Mouse (Mus musculus): ENCODE data around the gene Podxl. TPM values are rescaled to one million over a fixed set of nuclear protein-coding genes. Genes with fewer than 3 reads are reported as not detected.

Podxl gene
- polyA plus RNA-seq, 1 experiment from 2014 or later: 26.0 TPM

- H3K9ac ChIP-seq (ENCODE audit: low read depth, low read length): no peak overlapping the region
- H3K27me3 ChIP-seq (ENCODE audit: control insufficient read depth, insufficient read depth, low read length): no peaks in the 10 kb centered on the region
- H3K4me3 ChIP-seq (ENCODE audit: low read depth, low read length): no peak overlapping the region
- no peak overlapping the region for H3K27ac ChIP-seq (ENCODE audit: low read depth, low read length)
- no peaks in the 10 kb centered on the region for H3K9me3 ChIP-seq (replicated peaks; ENCODE audit: control insufficient read depth, low read length)
- no peak overlapping the region for H3K4me2 ChIP-seq
- peaks cover 38% of the 10 kb centered on the region for H3K4me1 ChIP-seq (ENCODE audit: control insufficient read depth, insufficient read depth, low read length)
- ATAC-seq (replicated peaks; ENCODE audit: insufficient number of reproducible peaks, low FRiP score, low TSS enrichment): no peak
- no peaks in the 10 kb centered on the region for H3K36me3 ChIP-seq (ENCODE audit: control insufficient read depth, insufficient read depth, low read length)
- WGBS (ENCODE audit: insufficient replicate concordance): 66% methylated on average over 2 of the region's 2 CpGs
These were observed 22.3 kb upstream of the Podxl start for GRCm38 (mm10) chr6:31586127-31586526.

GRCm38 (mm10) chr6:31576151-31576550 is 12.4 kb upstream of the Podxl start:
- Histone ChIP-seq H3K9me3 (replicated peaks; ENCODE audit: control insufficient read depth, low read length) (no peaks in the 10 kb centered on the region), H3K27ac (ENCODE audit: low read depth, low read length) (no peak overlapping the region), H3K27me3 (ENCODE audit: control insufficient read depth, insufficient read depth, low read length) (no peaks in the 10 kb centered on the region), H3K4me2 (no peak overlapping the region), H3K9ac (ENCODE audit: low read depth, low read length) (no peak overlapping the region), H3K4me3 (ENCODE audit: low read depth, low read length) (no peak overlapping the region), H3K36me3 (ENCODE audit: control insufficient read depth, insufficient read depth, low read length) (no peaks in the 10 kb centered on the region), H3K4me1 (ENCODE audit: control insufficient read depth, insufficient read depth, low read length) (no peaks in the 10 kb centered on the region)
- WGBS (ENCODE audit: insufficient replicate concordance): 88% methylated on average over 9 of the region's 9 CpGs
- ATAC-seq (replicated peaks; ENCODE audit: insufficient number of reproducible peaks, low FRiP score, low TSS enrichment): no peak

- Histone ChIP-seq H3K4me2 (no peak overlapping the region), H3K36me3 (ENCODE audit: control insufficient read depth, insufficient read depth, low read length) (no peaks in the 10 kb centered on the region), H3K4me3 (ENCODE audit: low read depth, low read length) (no peak overlapping the region), H3K27me3 (ENCODE audit: control insufficient read depth, insufficient read depth, low read length) (no peaks in the 10 kb centered on the region), H3K9me3 (replicated peaks; ENCODE audit: control insufficient read depth, low read length) (no peaks in the 10 kb centered on the region), H3K4me1 (ENCODE audit: control insufficient read depth, insufficient read depth, low read length) (no peaks in the 10 kb centered on the region), H3K9ac (ENCODE audit: low read depth, low read length) (no peak overlapping the region), H3K27ac (ENCODE audit: low read depth, low read length) (no peak overlapping the region)
- no peak for ATAC-seq (replicated peaks; ENCODE audit: insufficient number of reproducible peaks, low FRiP score, low TSS enrichment)
- WGBS (ENCODE audit: insufficient replicate concordance): 34% methylated on average over 4 of the region's 4 CpGs
These were observed 11.3 kb upstream of the Podxl start for GRCm38 (mm10) chr6:31575063-31575462.

GRCm38 (mm10) chr6:31571459-31571858 is 7.7 kb upstream of the Podxl start:
- no peaks in the 10 kb centered on the region for H3K36me3 ChIP-seq (ENCODE audit: control insufficient read depth, insufficient read depth, low read length)
- whole genome bisulfite sequencing (ENCODE audit: insufficient replicate concordance): 67% methylated on average over 3 of the region's 3 CpGs
- H3K9ac ChIP-seq (ENCODE audit: low read depth, low read length): no peak overlapping the region
- H3K4me1 ChIP-seq (ENCODE audit: control insufficient read depth, insufficient read depth, low read length): peaks cover 6% of the 10 kb centered on the region
- H3K4me2 ChIP-seq: no peak overlapping the region
- no peak for ATAC-seq (replicated peaks; ENCODE audit: insufficient number of reproducible peaks, low FRiP score, low TSS enrichment)
- H3K9me3 ChIP-seq (replicated peaks; ENCODE audit: control insufficient read depth, low read length): no peaks in the 10 kb centered on the region
- no peaks in the 10 kb centered on the region for H3K27me3 ChIP-seq (ENCODE audit: control insufficient read depth, insufficient read depth, low read length)
- no peak overlapping the region for H3K27ac ChIP-seq (ENCODE audit: low read depth, low read length)
- no peak overlapping the region for H3K4me3 ChIP-seq (ENCODE audit: low read depth, low read length)

GRCm38 (mm10) chr6:31568070-31568595 is 4.4 kb upstream of the Podxl start:
- Histone ChIP-seq H3K9me3 (replicated peaks; ENCODE audit: control insufficient read depth, low read length) (no peaks in the 10 kb centered on the region), H3K4me1 (ENCODE audit: control insufficient read depth, insufficient read depth, low read length) (peaks cover 10% of the 10 kb centered on the region), H3K9ac (ENCODE audit: low read depth, low read length) (no peak overlapping the region), H3K4me3 (ENCODE audit: low read depth, low read length) (no peak overlapping the region), H3K27me3 (ENCODE audit: control insufficient read depth, insufficient read depth, low read length) (no peaks in the 10 kb centered on the region), H3K27ac (ENCODE audit: low read depth, low read length) (no peak overlapping the region), H3K4me2 (no peak overlapping the region), H3K36me3 (ENCODE audit: control insufficient read depth, insufficient read depth, low read length) (no peaks in the 10 kb centered on the region)
- 31% methylated on average over 7 of the region's 7 CpGs for WGBS (ENCODE audit: insufficient replicate concordance)
- ATAC-seq (replicated peaks; ENCODE audit: insufficient number of reproducible peaks, low FRiP score, low TSS enrichment): no peak

GRCm38 (mm10) chr6:31567200-31567599 is 3.4 kb upstream of the Podxl start:
- Histone ChIP-seq H3K27ac (ENCODE audit: low read depth, low read length) (no peak overlapping the region), H3K9me3 (replicated peaks; ENCODE audit: control insufficient read depth, low read length) (no peaks in the 10 kb centered on the region), H3K27me3 (ENCODE audit: control insufficient read depth, insufficient read depth, low read length) (no peaks in the 10 kb centered on the region), H3K4me1 (ENCODE audit: control insufficient read depth, insufficient read depth, low read length) (peaks cover 10% of the 10 kb centered on the region), H3K36me3 (ENCODE audit: control insufficient read depth, insufficient read depth, low read length) (no peaks in the 10 kb centered on the region), H3K9ac (ENCODE audit: low read depth, low read length) (no peak overlapping the region), H3K4me3 (ENCODE audit: low read depth, low read length) (no peak overlapping the region), H3K4me2 (no peak overlapping the region)
- 45% methylated on average over 7 of the region's 7 CpGs for WGBS (ENCODE audit: insufficient replicate concordance)
- ATAC-seq (replicated peaks; ENCODE audit: insufficient number of reproducible peaks, low FRiP score, low TSS enrichment): no peak

GRCm38 (mm10) chr6:31564901-31565391 is 1.2 kb upstream of the Podxl start:
- Histone ChIP-seq H3K27me3 (ENCODE audit: control insufficient read depth, insufficient read depth, low read length) (no peaks in the 10 kb centered on the region), H3K9ac (ENCODE audit: low read depth, low read length) (peak overlapping the region; percentile 47), H3K4me1 (ENCODE audit: control insufficient read depth, insufficient read depth, low read length) (peaks cover 24% of the 10 kb centered on the region), H3K27ac (ENCODE audit: low read depth, low read length) (no peak overlapping the region), H3K9me3 (replicated peaks; ENCODE audit: control insufficient read depth, low read length) (no peaks in the 10 kb centered on the region), H3K4me3 (ENCODE audit: low read depth, low read length) (peak overlapping the region; percentile 84), H3K4me2 (peak overlapping the region; percentile 98), H3K36me3 (ENCODE audit: control insufficient read depth, insufficient read depth, low read length) (no peaks in the 10 kb centered on the region)
- 3% methylated on average over 17 of the region's 17 CpGs for whole genome bisulfite sequencing (ENCODE audit: insufficient replicate concordance)
- ATAC-seq (replicated peaks; ENCODE audit: insufficient number of reproducible peaks, low FRiP score, low TSS enrichment): no peak

- peaks cover 27% of the 10 kb centered on the region for H3K4me1 ChIP-seq (ENCODE audit: control insufficient read depth, insufficient read depth, low read length)
- H3K36me3 ChIP-seq (ENCODE audit: control insufficient read depth, insufficient read depth, low read length): no peaks in the 10 kb centered on the region
- H3K9ac ChIP-seq (ENCODE audit: low read depth, low read length): peak overlapping the region; percentile 85
- H3K4me2 ChIP-seq: peak overlapping the region; percentile 98
- 0 out of 2 replicates have a peak overlapping the region, but pooled peaks have one; percentile 35 for H3K27ac ChIP-seq (ENCODE audit: low read depth, low read length)
- ATAC-seq (replicated peaks; ENCODE audit: insufficient number of reproducible peaks, low FRiP score, low TSS enrichment): 0 out of 2 replicates have a peak, but pooled peaks have one; percentile 19
- 1% methylated on average over 18 of the region's 18 CpGs for WGBS (ENCODE audit: insufficient replicate concordance)
- peak overlapping the region; percentile 84 for H3K4me3 ChIP-seq (ENCODE audit: low read depth, low read length)
- H3K9me3 ChIP-seq (replicated peaks; ENCODE audit: control insufficient read depth, low read length): no peaks in the 10 kb centered on the region
- no peaks in the 10 kb centered on the region for H3K27me3 ChIP-seq (ENCODE audit: control insufficient read depth, insufficient read depth, low read length)
These were observed 376 bp upstream of the Podxl start for GRCm38 (mm10) chr6:31564182-31564531.

- H3K36me3 ChIP-seq (ENCODE audit: control insufficient read depth, insufficient read depth, low read length): no peaks in the 10 kb centered on the region
These were observed 1.3 kb downstream of the Podxl start for GRCm38 (mm10) chr6:31562371-31563080.

More at GRCm38 (mm10) chr6:31562371-31563080, 1.3 kb downstream of the Podxl start:
- 5% methylated on average over 16 of the region's 16 CpGs for WGBS (ENCODE audit: insufficient replicate concordance)
- peak overlapping the region; percentile 84 for H3K4me3 ChIP-seq (ENCODE audit: low read depth, low read length)
- peaks cover 24% of the 10 kb centered on the region for H3K4me1 ChIP-seq (ENCODE audit: control insufficient read depth, insufficient read depth, low read length)
- H3K9me3 ChIP-seq (replicated peaks; ENCODE audit: control insufficient read depth, low read length): no peaks in the 10 kb centered on the region
- no peak overlapping the region for H3K27ac ChIP-seq (ENCODE audit: low read depth, low read length)
- H3K4me2 ChIP-seq: peak overlapping the region; percentile 98
- ATAC-seq (replicated peaks; ENCODE audit: insufficient number of reproducible peaks, low FRiP score, low TSS enrichment): no peak
- no peaks in the 10 kb centered on the region for H3K27me3 ChIP-seq (ENCODE audit: control insufficient read depth, insufficient read depth, low read length)
- H3K9ac ChIP-seq (ENCODE audit: low read depth, low read length): peak overlapping the region; percentile 85

Data from heart, embryonic 11.5 days (tissue).